Mouse (Mus musculus) splenic B cell, adult 2 months (primary cell): ENCODE results near the gene Met.

Experiments used
- DNase-seq: peaks from one replicate; pipeline ENCODE4 v3.0.0-alpha.2; 2011; ENCODE audit warnings: low read depth, low spot score
- H3K27me3 ChIP-seq: 2 replicates; pipeline ENCODE4 v1.6.1; 2012; ENCODE audit warnings: mild to moderate bottlenecking, low read length, moderate library complexity, mixed read lengths; ENCODE audit not compliant: control insufficient read depth, poor library complexity, insufficient read depth, severe bottlenecking
- H3K36me3 ChIP-seq: 2 replicates; pipeline ENCODE4 v1.6.1; 2012; ENCODE audit warnings: mild to moderate bottlenecking, low read length, moderate library complexity, mixed read lengths; ENCODE audit not compliant: control insufficient read depth, poor library complexity, insufficient read depth, severe bottlenecking

Met gene

DNA sequence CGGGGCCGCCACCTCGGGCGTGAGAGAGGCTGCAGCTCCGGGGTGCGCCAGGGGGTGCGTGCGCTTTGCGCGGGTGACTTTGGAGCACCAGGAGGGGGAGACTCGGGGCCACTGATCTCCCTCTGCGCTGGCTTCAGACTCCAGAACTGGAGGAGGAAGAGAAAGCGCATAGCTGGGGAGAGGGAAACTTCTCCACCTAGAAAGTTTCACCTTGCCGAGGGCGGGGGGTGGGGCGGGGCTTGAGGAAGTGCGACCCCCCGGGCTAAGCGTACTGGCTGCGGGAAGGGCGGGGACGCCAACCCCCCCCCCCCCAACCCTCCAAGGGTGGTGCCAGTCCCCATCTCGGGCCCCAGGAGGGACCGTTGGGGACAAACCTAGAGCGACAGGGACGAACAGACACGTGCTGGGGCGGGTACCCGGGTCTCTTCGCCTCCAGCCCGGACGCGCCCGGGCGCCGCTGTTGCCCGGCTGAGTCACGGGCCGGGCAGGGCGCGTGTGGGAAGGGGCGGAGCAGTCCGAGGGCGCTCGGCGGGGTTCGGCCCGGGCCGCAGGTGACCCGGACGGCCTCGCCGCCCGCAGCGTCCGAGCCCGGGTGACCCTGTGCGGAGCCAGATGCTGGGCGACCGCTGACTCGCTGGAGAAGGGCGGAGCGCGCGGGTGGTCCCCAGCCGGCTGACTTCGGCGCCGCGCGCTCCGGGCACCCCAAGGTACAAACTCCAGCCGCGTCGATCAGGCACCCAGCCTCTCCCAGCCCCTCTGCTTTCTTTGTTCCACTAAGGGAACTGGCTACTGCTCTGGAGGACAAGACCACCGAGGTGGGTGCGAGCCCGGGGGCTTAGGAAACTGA is at the start of gene Met:
Met (plus strand) TSS at position 367 of the 847 bp plus-strand sequence.
- no peaks in the 10 kb centered on the region for H3K36me3 ChIP-seq
- H3K27me3 ChIP-seq: no peaks in the 10 kb centered on the region
- no peak for DNase-seq

GRCm38 (mm10) chr6:17418226-17418625 is 45.4 kb upstream of the Met start:
- Histone ChIP-seq H3K27me3 (no peaks in the 10 kb centered on the region), H3K36me3 (no peaks in the 10 kb centered on the region)
- no peak for DNase-seq

DNA sequence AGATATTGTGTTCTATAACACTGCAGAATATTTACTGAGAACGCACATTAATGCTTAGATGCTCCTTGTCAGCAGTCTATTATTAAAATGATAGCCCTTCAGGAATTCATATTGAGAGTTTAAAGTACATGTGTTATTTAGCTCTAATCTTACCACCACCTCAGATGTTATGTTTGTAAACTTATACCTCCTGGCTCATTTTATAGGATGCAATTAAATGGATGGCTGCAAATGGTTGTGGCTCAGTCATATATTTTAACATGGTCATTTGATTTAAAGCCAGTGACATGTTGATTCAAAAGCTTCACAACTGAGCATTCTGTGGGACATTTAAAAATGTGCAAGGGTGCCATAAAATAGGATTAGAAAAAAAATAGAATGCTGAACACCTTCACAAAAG is 41.2 kb upstream of the Met start:
- no peak for DNase-seq
- Histone ChIP-seq H3K36me3 (no peaks in the 10 kb centered on the region), H3K27me3 (no peaks in the 10 kb centered on the region)

DNA sequence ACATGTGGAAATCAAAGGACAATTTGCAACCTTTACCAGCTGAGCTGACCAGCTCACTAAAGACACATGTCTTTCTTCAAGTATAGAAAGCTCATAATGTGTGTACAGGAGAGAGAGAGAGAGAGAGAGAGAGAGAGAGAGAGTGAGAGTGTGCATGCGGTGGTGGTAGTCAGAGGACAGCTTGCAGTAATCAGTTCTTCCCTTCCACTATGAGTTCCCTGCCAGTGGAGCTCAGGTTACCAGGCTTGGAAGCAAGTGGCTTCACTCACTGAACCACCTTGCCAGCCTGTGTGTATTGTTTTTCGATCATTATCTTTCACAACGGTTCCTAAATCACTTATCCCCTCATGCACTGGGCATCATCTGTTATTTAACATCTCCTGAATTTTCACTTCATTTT is 34.6 kb upstream of the Met start:
- no peaks in the 10 kb centered on the region for H3K36me3 ChIP-seq
- DNase-seq: no peak
- no peaks in the 10 kb centered on the region for H3K27me3 ChIP-seq

GRCm38 (mm10) chr6:17429611-17430010 is 34.0 kb upstream of the Met start:
- Histone ChIP-seq H3K36me3 (no peaks in the 10 kb centered on the region), H3K27me3 (no peaks in the 10 kb centered on the region)
- DNase-seq: no peak

DNA sequence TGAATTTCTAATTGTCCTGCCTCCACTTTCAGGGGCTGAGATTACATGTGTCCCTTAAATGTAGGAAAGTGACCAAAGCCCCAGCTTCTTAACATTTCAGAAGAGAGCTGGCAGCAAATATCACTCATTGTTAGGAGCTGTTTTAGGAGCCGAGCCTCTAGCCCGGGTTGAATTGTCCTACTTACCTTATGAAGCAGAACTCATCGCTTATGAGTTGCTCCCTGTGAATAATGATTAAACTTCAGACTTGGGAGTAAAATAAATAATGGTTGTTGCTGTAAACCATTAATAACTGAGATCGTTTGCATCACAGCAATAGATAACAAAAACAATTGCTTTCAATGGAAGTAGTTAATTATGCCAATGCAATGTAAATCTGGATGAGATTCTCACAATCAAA is 20.3 kb upstream of the Met start:
- DNase-seq: no peak
- no peaks in the 10 kb centered on the region for H3K36me3 ChIP-seq
- H3K27me3 ChIP-seq: no peaks in the 10 kb centered on the region

DNA sequence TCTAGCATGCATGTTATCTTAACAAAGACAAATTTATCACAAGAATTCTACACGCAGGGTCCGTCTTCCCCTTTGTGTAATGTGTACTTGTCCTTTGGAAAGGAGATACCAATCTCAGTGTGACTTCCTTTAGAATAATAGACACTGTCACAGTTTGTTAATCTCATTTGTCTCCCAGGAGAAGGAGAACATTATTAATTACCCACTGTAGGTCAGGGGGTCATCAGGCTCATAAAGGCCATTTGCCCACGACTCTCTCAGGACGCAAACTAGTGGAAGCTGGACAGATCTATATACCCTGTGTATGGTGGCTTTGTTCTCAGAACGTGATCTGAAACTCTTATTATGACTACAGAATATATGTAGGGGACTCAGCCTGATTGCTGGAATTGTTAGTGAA is 12.3 kb upstream of the Met start:
- H3K36me3 ChIP-seq: no peaks in the 10 kb centered on the region
- no peaks in the 10 kb centered on the region for H3K27me3 ChIP-seq
- no peak for DNase-seq

- Histone ChIP-seq H3K36me3 (no peaks in the 10 kb centered on the region), H3K27me3 (no peaks in the 10 kb centered on the region)
- DNase-seq: no peak
Measured at GRCm38 (mm10) chr6:17455116-17455515, 8.5 kb upstream of the Met start.

DNA sequence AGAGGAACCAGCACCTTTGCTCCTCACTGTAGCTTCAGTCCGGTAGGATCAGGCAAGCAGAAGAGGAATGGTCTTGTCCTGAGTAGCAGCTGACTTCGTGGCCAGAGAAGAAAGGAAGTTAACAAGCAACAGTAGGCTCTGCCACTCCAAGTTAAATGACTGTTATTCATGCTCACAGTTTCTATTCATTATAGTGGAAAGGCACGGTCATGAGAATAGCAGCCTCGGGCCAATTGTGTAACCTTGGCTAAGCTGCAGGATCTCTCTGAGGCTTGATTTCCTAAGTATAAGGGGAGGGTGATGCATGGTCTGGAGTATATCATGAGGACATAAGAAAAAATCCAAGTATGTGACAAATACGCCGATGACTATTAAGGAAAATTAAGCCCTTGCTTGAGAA is 4.0 kb upstream of the Met start:
- no peak for DNase-seq
- Histone ChIP-seq H3K36me3 (no peaks in the 10 kb centered on the region), H3K27me3 (no peaks in the 10 kb centered on the region)

GRCm38 (mm10) chr6:17461435-17461834 is 2.2 kb upstream of the Met start:
- Histone ChIP-seq H3K36me3 (no peaks in the 10 kb centered on the region), H3K27me3 (no peaks in the 10 kb centered on the region)
- DNase-seq: no peak

DNA sequence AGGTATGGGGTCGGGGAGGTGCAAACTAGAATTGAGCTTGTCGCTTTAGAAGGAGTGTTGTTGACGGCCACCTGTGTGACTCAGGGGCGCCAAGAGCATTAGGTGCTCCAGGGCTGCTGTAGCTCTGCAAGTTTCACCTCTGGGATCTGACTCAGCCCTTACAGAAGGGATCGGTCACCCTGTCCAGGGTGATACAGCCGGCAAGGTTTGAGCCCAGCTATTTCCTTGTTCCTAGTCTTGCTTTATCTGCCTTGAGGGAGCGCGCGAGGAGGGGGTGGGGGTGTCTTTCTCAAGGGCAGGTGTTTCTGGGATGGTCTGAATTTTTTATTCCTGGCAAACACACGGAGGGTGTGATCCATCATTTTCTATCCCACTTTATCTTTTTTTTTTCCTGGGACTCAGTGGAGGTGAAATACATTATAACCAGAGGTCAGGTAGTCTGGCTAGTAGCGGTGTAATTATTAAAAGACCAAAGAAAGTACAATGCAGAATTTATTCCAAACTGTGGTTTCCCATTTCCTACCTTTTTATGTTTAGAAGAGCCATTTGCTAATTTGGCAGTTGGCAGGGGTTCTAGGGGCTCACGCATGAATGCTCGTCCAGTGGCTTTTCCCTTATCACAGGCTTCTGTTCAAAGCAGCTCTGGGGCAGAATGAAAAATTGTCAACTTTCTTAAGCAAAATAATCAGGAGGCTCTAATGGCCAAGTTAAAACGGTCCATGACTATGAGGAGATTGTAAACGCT is 853 bp downstream of the Met start:
- DNase-seq: no peak
- H3K36me3 ChIP-seq: no peaks in the 10 kb centered on the region
- no peaks in the 10 kb centered on the region for H3K27me3 ChIP-seq

- no peak for DNase-seq
- no peaks in the 10 kb centered on the region for H3K27me3 ChIP-seq
- H3K36me3 ChIP-seq: no peaks in the 10 kb centered on the region
Measured at GRCm38 (mm10) chr6:17466526-17466925, 2.9 kb downstream of the Met start.

GRCm38 (mm10) chr6:17468993-17469392 is 5.4 kb downstream of the Met start:
- H3K36me3 ChIP-seq: no peaks in the 10 kb centered on the region
- no peak for DNase-seq
- H3K27me3 ChIP-seq: no peaks in the 10 kb centered on the region

DNA sequence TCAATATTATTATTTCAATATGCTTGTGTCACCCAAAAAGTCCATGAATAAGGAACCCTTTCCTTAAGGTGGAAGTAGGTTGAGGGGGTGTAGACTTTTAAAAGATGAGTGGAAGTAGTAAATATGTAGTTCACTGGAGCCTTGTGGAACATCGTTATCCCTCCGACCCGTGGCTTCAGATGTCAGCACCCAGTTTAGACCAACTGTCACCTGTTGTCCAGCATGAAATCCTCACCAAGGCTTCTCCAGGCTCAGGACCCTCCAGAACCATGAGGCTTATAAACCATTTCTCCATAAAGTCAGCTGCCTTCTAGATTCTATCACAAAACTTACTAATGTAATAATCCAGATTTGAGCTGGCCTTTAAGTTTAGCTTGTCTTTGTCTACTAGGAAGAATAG is 9.5 kb downstream of the Met start:
- no peaks in the 10 kb centered on the region for H3K36me3 ChIP-seq
- H3K27me3 ChIP-seq: no peaks in the 10 kb centered on the region
- no peak for DNase-seq

DNA sequence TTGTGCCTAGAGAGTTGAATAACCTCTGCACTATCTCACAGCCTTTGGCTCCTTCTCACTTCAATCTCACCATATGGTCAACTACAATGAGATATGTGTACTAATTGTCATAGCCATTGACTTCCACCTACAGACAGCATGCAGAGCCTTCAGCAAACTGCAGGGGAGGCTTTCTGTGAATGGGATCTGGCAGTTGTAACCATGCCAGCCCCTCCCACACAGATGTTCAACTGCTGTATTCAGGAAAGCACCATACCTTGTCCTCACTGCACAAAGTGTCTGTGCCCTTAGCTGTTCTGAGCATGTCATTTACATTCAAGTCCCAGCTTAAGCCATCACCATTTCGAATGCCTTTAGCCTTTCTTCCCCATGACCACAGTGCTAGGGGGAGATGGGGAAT is 14.2 kb downstream of the Met start:
- Histone ChIP-seq H3K36me3 (no peaks in the 10 kb centered on the region), H3K27me3 (no peaks in the 10 kb centered on the region)
- DNase-seq: no peak
